Mouse (Mus musculus): ENCODE measurements around the gene Olfr645.

Olfr645 gene

DNA sequence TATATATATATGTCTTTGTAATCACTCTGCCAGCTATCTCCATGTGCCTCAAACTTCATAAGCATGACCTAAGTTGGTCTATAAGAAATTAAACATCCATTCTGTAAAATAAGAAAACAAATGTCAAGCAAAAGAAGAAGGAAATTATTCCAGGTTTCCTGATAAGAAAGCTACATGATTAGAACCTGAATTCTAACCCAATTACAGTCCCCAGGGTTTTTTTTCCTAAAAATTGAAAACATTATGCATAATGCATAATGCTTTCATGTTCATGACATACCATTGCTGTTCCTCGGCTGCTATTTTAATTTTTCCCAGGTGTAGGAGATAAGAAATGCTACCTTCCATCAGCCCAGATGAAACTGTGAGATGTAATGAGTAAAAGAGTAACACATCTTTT, at the start of gene Olfr645:
Gene Olfr645, minus strand, starts transcription at position 101 of the 400 bp plus-strand sequence.
- no peak for DNase-seq (ENCODE audit: low spot score in 2 of 2)

DNA sequence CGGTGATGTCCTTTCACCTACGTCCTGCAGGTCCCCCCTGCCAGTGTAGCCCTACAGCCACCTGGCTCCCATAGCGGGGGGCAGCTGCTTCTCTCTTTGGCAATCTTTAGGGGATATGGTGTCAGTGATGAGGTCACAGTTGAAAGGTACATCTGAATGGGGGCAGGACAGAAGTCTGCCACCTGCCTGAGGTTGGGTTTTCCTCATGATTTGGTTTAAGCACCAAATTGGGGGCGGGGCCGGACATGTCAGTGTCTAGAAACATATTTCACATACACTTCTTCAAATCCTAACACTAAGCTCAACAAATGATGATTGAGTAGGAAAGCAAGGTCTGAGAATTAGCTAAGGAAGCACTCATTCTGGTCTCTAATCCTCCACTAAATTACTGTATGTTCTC, 44.5 kb upstream of the Olfr645 start, which contains the start of gene Ubqln5:
Gene Ubqln5, minus strand, starts transcription at position 101 of the 400 bp plus-strand sequence.
- no peak for DNase-seq (ENCODE audit: low spot score in 2 of 2)

GRCm38 (mm10) chr7:104104757-104104972, 19.4 kb upstream of the Olfr645 start, which contains the start of gene Olfr646:
Gene Olfr646, plus strand, starts transcription at chr7:104104873.
- no peak for DNase-seq (ENCODE audit: low spot score in 2 of 2)

GRCm38 (mm10) chr7:104103913-104104756, 18.9 kb upstream of the Olfr645 start:
- no peak for DNase-seq (ENCODE audit: low spot score in 2 of 2)

- no peak for DNase-seq (ENCODE audit: low spot score in 2 of 2)
Measured at GRCm38 (mm10) chr7:104071769-104072168, 13.5 kb downstream of the Olfr645 start, which contains the start of gene Olfr644. Gene Olfr644, minus strand, starts transcription at chr7:104071869.

DNA sequence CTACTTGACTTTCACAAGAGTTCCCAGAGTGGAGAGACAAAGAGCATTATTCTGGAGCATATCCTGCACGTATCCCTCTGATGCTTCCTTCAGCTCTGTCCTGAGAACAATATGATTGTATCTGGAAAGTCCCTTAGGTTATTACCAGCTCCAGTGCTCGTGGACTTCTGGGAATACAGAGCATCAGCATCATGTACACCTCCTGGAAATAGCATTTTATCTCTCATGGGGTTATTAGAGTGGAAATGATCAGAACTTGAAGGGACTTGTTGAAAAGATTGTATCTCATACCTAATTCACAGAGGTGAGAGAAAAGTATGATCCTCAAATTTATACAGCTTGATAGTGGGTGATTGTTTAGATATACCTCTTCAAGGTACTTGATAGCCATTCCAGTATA, 23.9 kb downstream of the Olfr645 start, which contains the start of gene 4930516K23Rik:
Gene 4930516K23Rik, minus strand, starts transcription at position 101 of the 400 bp plus-strand sequence.
- no peak for DNase-seq (ENCODE audit: low spot score in 2 of 2)

- no peak for DNase-seq (ENCODE audit: low spot score in 2 of 2)
Measured at GRCm38 (mm10) chr7:104059215-104059614, 26.1 kb downstream of the Olfr645 start.

GRCm38 (mm10) chr7:104052566-104052965, 32.7 kb downstream of the Olfr645 start, which contains the start of gene Olfr642:
Gene Olfr642, minus strand, starts transcription at chr7:104052666.
- no peak for DNase-seq (ENCODE audit: low spot score in 2 of 2)

DNA sequence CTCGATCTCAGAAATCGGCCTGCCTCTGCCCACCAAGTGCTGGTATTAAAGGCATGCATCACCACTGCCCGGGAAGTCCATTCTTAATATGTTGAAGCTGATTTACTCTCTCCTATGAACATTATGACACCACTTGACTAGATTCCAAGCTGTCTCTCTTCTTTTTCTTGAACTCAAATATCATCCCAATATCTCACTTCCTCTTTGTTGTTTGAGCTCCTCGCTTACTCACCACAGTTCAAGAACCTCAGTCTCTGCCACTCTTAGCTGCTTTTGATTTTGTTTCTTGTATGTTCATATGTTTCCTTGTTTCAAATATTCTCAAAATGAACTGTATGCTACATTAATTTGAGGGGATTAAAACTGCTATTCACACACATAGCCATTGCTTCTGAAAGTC, 34.5 kb downstream of the Olfr645 start:
- DNase-seq (ENCODE audit: low spot score in 2 of 2), result no peak

GRCm38 (mm10) chr7:104035145-104035544, 50.1 kb downstream of the Olfr645 start, which contains the start of gene Olfr641:
Gene Olfr641, plus strand, starts transcription at chr7:104035445.
- DNase-seq (ENCODE audit: low spot score in 2 of 2), result no peak

Data from frontal cortex, postnatal 25 days (tissue).